Mouse (Mus musculus) leukemia stem cell, adult 10-12 weeks (primary cell): ENCODE data around the gene Ttn. TPM values are rescaled to one million over a fixed set of nuclear protein-coding genes. Genes with fewer than 3 reads are reported as not detected.

Source experiments
- polyA plus RNA-seq: library from polyadenylated mRNA; stranded (reverse); fragments of >175 nt; gene quantifications from 2 replicates; pipeline ENCODE4 v1.2.3, GENCODE M21; 2012; ENCODE audit warnings: low replicate concordance

Gene Ttn
- polyA plus RNA-seq: under 0.01 and 0.02 TPM in 2 replicates

GRCm38 (mm10) chr2:76982391-76983145 is at the start of gene Ttn:
Ttn (minus strand) TSS chr2:76982547.

DNA sequence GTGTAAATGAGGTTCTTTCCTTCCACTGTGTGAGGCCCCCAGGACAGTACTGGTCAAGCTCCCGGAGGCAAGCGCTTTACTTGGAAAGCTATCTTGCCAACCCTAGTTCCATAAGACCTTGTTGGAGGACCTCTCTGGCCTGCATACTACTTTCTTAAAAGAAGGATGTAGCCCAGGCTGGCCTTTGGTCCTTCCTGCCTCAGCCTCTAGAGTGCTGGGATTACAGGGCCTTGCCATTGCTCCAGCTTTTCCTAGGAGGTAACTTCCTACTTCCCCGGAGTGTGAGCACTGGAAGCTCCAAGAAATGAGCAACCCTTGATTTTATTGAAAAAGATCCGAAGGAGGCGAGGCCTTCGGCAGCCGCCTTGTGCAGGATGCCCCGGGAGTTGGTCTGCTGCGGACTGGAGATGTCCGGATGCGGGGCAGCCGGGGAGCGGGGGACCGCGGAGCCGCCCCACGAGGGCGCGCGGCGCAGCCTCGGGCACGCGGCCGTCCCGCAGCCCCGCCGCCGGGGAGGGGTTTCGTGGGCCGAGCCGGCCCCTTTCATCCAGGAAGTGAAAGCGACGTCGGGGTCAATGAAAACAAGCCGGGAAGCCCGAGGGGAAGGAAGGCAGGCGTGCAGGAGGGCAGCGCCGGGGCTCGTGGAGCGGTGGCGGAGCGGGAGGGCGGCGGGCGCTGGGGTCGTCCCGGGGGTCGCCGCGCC is 307.5 kb downstream of the Ttn start, which contains the start of gene Plekha3:
Gene Plekha3, plus strand, starts transcription at position 557 of the 703 bp plus-strand sequence.

GRCm38 (mm10) chr2:76672966-76673392 is 309.4 kb downstream of the Ttn start, which contains the start of gene Fkbp7:
Fkbp7 (minus strand) TSS chr2:76673116.

Other genes starting within 250 kb of the Ttn start
- gene Ccdc141, start 188.1 kb upstream of the Ttn start, polyA plus RNA-seq: 0.28 TPM in 1 of 2 replicates, not detected in the other